Comparison of ENCODE assay signal across 8 mouse cellular contexts in genomic region chr14:73142896-73143709, GRCm38 (mm10). TPM values are rescaled to one million over a fixed set of nuclear protein-coding genes. Genes with fewer than 3 reads are reported as not detected.
DNase-seq lines count a peak whose midpoint lies in the region; ATAC-seq and TF ChIP-seq lines count a peak whose summit lies in the region.

No protein-coding gene starts in this region.

- H3K9me3 ChIP-seq in forebrain, embryonic 12.5 days = no peaks in the 10 kb centered on the region
- no peaks in the 10 kb centered on the region for H3K9me3 ChIP-seq in heart, postnatal 0 days (replicated peaks; ENCODE audit: control insufficient read depth, low read length)
- no peaks in the 10 kb centered on the region for H3K9me3 ChIP-seq in liver, postnatal 0 days (ENCODE audit: low read length)
- H3K9me3 ChIP-seq in neural tube, embryonic 13.5 days = no peaks in the 10 kb centered on the region

- H3K27ac ChIP-seq in brown adipose tissue, adult 24 weeks (replicated peaks; ENCODE audit: low read depth, low read length) = peak overlapping the region; percentile 94
- peak overlapping the region; percentile 99 for H3K27ac ChIP-seq in forebrain, embryonic 12.5 days
- peak overlapping the region; percentile 96 for H3K27ac ChIP-seq in heart, postnatal 0 days (ENCODE audit: low read depth)
- peak overlapping the region; percentile 99 for H3K27ac ChIP-seq in liver, postnatal 0 days (ENCODE audit: low read depth)
- H3K27ac ChIP-seq in neural tube, embryonic 13.5 days (replicated peaks) = peak overlapping the region; percentile 99

- no peak for TF ChIP-seq CTCF in heart, postnatal 0 days (IDR thresholded peaks at IDR 0.05; ENCODE audit: low read depth)
- TF ChIP-seq CTCF in liver, postnatal 0 days (IDR thresholded peaks at IDR 0.05; ENCODE audit: low read depth) = no peak

- H3K4me2 ChIP-seq in forebrain, embryonic 12.5 days = peak overlapping the region; percentile 72
- peak overlapping the region; percentile 73 for H3K4me2 ChIP-seq in heart, postnatal 0 days (ENCODE audit: low read depth, low read length)
- H3K4me2 ChIP-seq in liver, postnatal 0 days (ENCODE audit: low read depth, low read length) = peak overlapping the region; percentile 86
- peak overlapping the region; percentile 73 for H3K4me2 ChIP-seq in neural tube, embryonic 13.5 days

- H3K36me3 ChIP-seq in forebrain, embryonic 12.5 days (replicated peaks) = no peaks in the 10 kb centered on the region; the same call in 1 of the 2 replicates
- no peaks in the 10 kb centered on the region for H3K36me3 ChIP-seq in heart, postnatal 0 days (replicated peaks; ENCODE audit: control insufficient read depth, insufficient read depth, low read length)
- H3K36me3 ChIP-seq in liver, postnatal 0 days (replicated peaks; ENCODE audit: insufficient read depth, low read length) = no peaks in the 10 kb centered on the region
- no peaks in the 10 kb centered on the region for H3K36me3 ChIP-seq in neural tube, embryonic 13.5 days

- DNase-seq in CD8-positive naive resting alpha-beta T cell, adult 2 months (ENCODE audit: low read depth in 2 of 2, low spot score in 2 of 2) = peak; percentile 77 to 78
- peak; percentile 67 for DNase-seq in heart, postnatal 0 days (ENCODE audit: low spot score)
- peak; percentile 81 to 90 for DNase-seq in kidney, postnatal 36 days
- DNase-seq in liver, postnatal 0 days = peak; percentile 82
- DNase-seq in telencephalon, adult 2 months (ENCODE audit: low read depth, low spot score) = peak; percentile 24

- H3K9ac ChIP-seq in forebrain, embryonic 12.5 days = peak overlapping the region; percentile 97
- H3K9ac ChIP-seq in heart, postnatal 0 days (replicated peaks; ENCODE audit: low read depth, low read length) = peak overlapping the region; percentile 94
- H3K9ac ChIP-seq in liver, postnatal 0 days (replicated peaks) = peak overlapping the region; percentile 95
- H3K9ac ChIP-seq in neural tube, embryonic 13.5 days = peak overlapping the region; percentile 97

- peaks cover 4% of the 10 kb centered on the region; the same call in 1 of the 2 replicates for H3K4me1 ChIP-seq in brown adipose tissue, adult 24 weeks (ENCODE audit: control insufficient read depth, insufficient read depth, insufficient read length, low read length)
- H3K4me1 ChIP-seq in forebrain, embryonic 12.5 days = peaks cover 34% of the 10 kb centered on the region
- H3K4me1 ChIP-seq in heart, postnatal 0 days (ENCODE audit: control insufficient read depth, insufficient read depth) = peaks cover 14% of the 10 kb centered on the region; the same call in 1 of the 2 replicates
- H3K4me1 ChIP-seq in liver, postnatal 0 days (ENCODE audit: insufficient read depth) = peaks cover 6% of the 10 kb centered on the region
- peaks cover 26% of the 10 kb centered on the region for H3K4me1 ChIP-seq in neural tube, embryonic 13.5 days (replicated peaks)

- no peak for TF ChIP-seq EP300 in heart, postnatal 0 days (IDR thresholded peaks at IDR 0.05; ENCODE audit: low read depth)
- TF ChIP-seq EP300 in liver, postnatal 0 days (IDR thresholded peaks at IDR 0.05; ENCODE audit: low read depth) = no peak

- peak overlapping the region; percentile 82 for H3K4me3 ChIP-seq in brown adipose tissue, adult 24 weeks (ENCODE audit: insufficient read depth, low read depth, low read length)
- H3K4me3 ChIP-seq in forebrain, embryonic 12.5 days (replicated peaks) = peak overlapping the region; percentile 83
- H3K4me3 ChIP-seq in heart, postnatal 0 days (ENCODE audit: low read depth, low read length) = peak overlapping the region; percentile 78
- peak overlapping the region; percentile 74 for H3K4me3 ChIP-seq in liver, postnatal 0 days (ENCODE audit: low read depth, low read length)
- H3K4me3 ChIP-seq in neural tube, embryonic 13.5 days = peak overlapping the region; percentile 75

- under 1% methylated on average over 74 of the region's 88 CpGs for WGBS in forebrain, embryonic 12.5 days
- WGBS in heart, postnatal 0 days = under 1% methylated on average over 74 of the region's 88 CpGs
- WGBS in liver, postnatal 0 days (ENCODE audit: insufficient replicate concordance) = 2% methylated on average over 70 of the region's 88 CpGs
- under 1% methylated on average over 51 of the region's 88 CpGs for WGBS in neural tube, embryonic 13.5 days

- ATAC-seq in forebrain, embryonic 12.5 days (ENCODE audit: low FRiP score) = peak; percentile 91
- ATAC-seq in heart, postnatal 0 days (ENCODE audit: insufficient read depth, low read depth) = peak; percentile 91
- ATAC-seq in liver, postnatal 0 days = peak; percentile 95
- peak; percentile 95 for ATAC-seq in neural tube, embryonic 13.5 days (ENCODE audit: low read depth)

- H3K27me3 ChIP-seq in forebrain, embryonic 12.5 days = no peaks in the 10 kb centered on the region
- H3K27me3 ChIP-seq in heart, postnatal 0 days (ENCODE audit: control insufficient read depth, insufficient read depth, low read length) = no peaks in the 10 kb centered on the region
- no peaks in the 10 kb centered on the region for H3K27me3 ChIP-seq in liver, postnatal 0 days (ENCODE audit: insufficient read depth, low read length)
- H3K27me3 ChIP-seq in neural tube, embryonic 13.5 days = no peaks in the 10 kb centered on the region

RNA-seq across cellular contexts. Expression of gene Rcbtb2, which starts 20.3 kb away (rescaled TPM):
- polyA plus RNA-seq in brown adipose tissue, adult 24 weeks (2012; ENCODE audit: insufficient read depth, insufficient read length, missing spikeins) = 138 and 227 TPM in 2 replicates
- polyA plus RNA-seq in forebrain, embryonic 12.5 days (2016; fragmentation: Nextera tagmentation; extraction: Ambion mirVana) = 118 and 136 TPM in 2 replicates
- 57.5 and 68.5 TPM in 2 replicates for total RNA-seq in heart, postnatal 0 days (2014; rRNA removed; ENCODE audit: low replicate concordance)
- polyA plus RNA-seq in heart, postnatal 0 days (2015; fragmentation: Nextera tagmentation; extraction: Ambion mirVana) = 44.9 and 47.8 TPM in 2 replicates
- polyA plus RNA-seq in liver, postnatal 0 days (2015; fragmentation: Nextera tagmentation; extraction: Ambion mirVana) = 29.1 and 29.9 TPM in 2 replicates
- 81.2 and 101 TPM in 2 replicates for polyA plus RNA-seq in neural tube, embryonic 13.5 days (2015; fragmentation: Nextera tagmentation; extraction: Ambion mirVana)

Comparison
In these comparisons a context has a peak if more than half of its experiments do, and no peak if none do; other contexts are left out.
1. Peak in every context shown above with its lines: DNase-seq, ATAC-seq, H3K4me3 ChIP-seq and H3K27ac ChIP-seq.
2. DNase-seq: peak in every context shown above with its lines; median percentile 86 in kidney, postnatal 36 days; 82 in liver, postnatal 0 days; 78 in CD8-positive naive resting alpha-beta T cell, adult 2 months; 67 in heart, postnatal 0 days; 24 in telencephalon, adult 2 months.